Mouse (Mus musculus) frontal cortex, postnatal 25 days (tissue): ENCODE results near the gene Depdc5.
"Not testable (repeated sequence)": the region's sequence is repeated elsewhere in the genome, so short reads cannot be mapped to it uniquely, and the experiment has no call there.

Experiments
- DNase-seq, 2 experiments: peaks; one replicate each; pipeline ENCODE4 v3.0.0; 2022; ENCODE audit warnings: low spot score in 2 of 2

Gene Depdc5

GRCm38 (mm10) chr5:32907496-32907895 is 44.0 kb downstream of the Depdc5 start:
- DNase-seq: no peak

DNA sequence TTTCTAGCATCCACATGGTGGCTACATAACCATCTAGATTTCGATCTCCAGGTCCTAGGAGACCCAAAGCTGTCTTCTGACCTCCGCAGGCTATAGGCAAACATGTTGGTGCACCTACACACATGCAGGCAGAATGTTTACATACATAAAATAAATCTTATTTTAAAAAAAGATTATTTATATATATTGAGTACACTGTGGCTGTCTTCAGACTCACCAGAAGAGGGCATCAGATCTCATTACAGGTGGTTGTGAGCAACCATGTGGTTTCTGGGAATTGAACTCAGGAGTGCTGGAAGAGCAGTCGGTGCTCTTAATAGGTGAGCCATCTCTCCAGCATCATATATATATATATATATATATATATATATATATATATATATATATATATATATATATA is 50.6 kb downstream of the Depdc5 start:
- no peak for DNase-seq

GRCm38 (mm10) chr5:32919281-32919680 is 55.8 kb downstream of the Depdc5 start:
- not testable (repeated sequence) for DNase-seq

DNA sequence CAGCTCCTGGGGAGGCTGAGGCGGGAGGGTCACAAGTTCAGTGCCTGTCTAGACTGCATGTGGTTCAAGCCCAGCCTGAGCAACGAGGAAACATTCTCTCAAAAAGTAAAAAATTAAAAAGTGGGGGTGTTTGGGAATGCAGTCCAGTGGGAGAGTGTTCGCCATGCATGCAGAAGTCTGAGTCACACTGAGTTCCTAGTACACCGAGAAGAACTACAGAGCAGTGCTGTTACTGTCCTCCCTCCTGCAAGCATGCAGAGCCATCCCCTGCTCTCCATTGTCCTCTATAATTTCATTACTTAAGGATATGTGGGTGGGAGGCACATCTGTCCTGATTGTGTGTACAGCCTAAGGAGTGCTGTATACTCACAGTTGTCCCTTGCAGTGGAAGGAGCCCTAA is 59.4 kb downstream of the Depdc5 start:
- no peak for DNase-seq

GRCm38 (mm10) chr5:32930761-32931160 is 67.3 kb downstream of the Depdc5 start:
- no peak for DNase-seq

DNA sequence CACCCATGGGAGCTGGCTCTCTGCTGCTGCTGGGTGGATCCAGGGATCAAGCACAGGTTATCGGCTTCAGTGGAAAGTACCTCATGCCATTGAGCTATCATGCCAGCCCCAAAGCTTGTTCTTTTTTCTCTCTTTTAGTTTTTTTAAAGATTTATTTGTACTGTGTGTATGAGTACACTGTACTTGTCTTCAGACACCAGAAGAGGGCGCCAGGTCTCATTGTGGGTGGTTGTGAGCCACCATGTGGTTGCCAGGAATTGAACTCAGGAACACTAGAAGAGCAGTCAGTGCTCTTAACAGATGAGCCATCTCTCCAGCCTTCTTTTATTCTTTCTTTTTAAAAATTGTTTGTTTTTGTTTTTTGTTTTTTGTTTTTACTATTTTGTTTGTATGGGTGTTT is 71.2 kb downstream of the Depdc5 start:
- DNase-seq: no peak

GRCm38 (mm10) chr5:32940586-32940985 is 77.1 kb downstream of the Depdc5 start:
- DNase-seq: no peak

- no peak for DNase-seq
Measured at GRCm38 (mm10) chr5:32941209-32941924, 77.9 kb downstream of the Depdc5 start.

- no peak for DNase-seq
Measured at GRCm38 (mm10) chr5:32950077-32950476, 86.6 kb downstream of the Depdc5 start.

- DNase-seq: no peak
Measured at GRCm38 (mm10) chr5:32950702-32951274, 87.3 kb downstream of the Depdc5 start.

DNA sequence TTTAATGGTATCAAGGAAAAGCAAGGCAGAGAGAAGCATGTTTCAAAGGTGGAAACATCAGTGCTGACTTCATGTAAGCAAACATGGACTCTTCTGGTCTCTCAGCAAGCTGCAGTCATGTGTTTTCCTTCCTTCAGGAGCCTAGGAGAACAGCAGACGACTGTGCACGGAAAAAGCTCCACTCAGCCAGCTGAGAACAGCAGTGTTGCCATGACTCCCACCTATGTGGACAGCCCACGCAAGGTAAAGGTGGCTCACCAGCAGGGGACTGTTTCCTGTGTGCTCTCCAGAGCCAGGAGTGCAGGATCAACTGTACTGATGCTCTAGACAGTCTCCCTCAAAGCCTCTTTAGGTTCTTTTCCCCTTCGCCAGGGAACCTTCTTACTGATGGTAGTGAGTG is 92.2 kb downstream of the Depdc5 start:
- no peak for DNase-seq

DNA sequence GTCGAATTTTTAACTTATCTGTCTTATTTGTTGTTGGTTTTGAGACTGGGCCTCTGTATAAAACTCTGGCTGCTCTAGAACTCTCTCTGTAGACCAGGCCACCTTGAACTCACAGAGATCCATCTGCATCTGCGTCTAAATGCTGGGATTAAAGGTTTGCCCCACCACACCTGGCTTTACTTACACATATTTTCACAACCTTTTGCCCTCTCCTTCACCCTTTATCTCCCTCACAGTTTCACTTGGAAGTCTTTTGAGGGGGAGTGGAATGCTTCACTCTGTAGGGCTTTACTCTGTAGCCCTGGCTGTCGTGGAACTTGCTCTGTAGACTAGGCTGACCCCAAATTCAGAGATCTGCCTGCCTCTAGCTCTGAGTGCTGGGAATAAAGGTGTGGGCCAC is 98.1 kb downstream of the Depdc5 start:
- no peak for DNase-seq

DNA sequence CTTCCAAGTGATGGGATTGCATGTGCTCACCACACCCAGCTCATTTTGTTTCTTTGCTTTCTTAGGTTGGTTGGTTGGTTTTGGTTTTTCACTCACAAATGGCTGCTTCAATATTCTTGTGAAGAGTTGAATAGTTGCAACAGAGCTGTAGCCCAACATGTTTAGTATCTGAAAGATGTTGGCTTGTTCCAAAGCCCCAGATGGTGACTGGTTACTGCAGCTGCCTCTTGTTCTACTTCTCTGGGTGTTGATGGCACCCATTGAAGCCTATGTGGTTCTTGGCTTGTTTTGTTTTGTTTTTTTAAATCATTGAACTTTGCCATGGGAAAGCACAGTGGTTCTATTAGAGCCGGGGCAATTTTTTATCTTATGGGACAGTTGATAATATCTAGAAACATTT is 99.1 kb downstream of the Depdc5 start:
- DNase-seq: no peak

- DNase-seq: no peak
Measured at GRCm38 (mm10) chr5:32976541-32976940, 113.0 kb downstream of the Depdc5 start.

DNA sequence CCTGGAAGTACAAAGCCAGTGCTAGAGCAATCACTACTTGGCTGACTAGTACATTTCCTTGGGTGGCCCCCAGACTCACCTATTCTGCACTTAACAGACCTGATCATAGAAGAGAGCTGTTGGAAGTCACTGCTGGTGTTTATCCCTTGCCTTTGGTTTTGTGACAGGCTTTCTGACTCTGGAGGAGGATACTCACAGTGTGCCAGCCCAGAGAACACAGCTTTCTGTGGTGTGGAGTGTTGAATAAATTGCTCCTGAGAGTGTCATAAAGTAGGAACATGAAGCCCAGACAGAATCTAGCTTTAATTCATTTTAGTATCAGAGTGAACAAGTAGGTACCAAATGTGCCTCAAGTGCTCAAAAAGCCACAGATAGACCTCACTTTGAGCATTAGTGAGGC is 113.7 kb downstream of the Depdc5 start:
- DNase-seq: no peak

GRCm38 (mm10) chr5:32985379-32985778 is 121.9 kb downstream of the Depdc5 start:
- DNase-seq: no peak

DNA sequence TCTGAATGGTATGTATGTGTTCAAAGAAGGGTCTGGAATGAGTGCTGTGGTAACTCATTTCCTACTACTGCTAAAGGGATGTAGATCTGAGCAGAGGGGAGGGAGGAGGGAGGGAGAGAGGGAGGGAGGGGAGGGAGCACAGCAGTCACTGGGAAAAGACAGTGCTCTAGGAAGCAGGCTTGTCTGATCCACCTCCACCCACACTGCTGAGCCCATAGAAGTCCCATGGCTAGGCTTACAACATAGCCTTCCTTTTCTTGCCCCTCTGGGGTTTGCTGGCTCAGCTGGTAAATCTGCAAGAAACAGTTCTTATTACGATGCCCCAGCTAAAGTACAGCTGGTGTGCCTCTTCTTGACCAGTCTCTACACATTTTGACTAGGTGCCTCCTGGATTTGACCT is 124.4 kb downstream of the Depdc5 start:
- DNase-seq: no peak

DNA sequence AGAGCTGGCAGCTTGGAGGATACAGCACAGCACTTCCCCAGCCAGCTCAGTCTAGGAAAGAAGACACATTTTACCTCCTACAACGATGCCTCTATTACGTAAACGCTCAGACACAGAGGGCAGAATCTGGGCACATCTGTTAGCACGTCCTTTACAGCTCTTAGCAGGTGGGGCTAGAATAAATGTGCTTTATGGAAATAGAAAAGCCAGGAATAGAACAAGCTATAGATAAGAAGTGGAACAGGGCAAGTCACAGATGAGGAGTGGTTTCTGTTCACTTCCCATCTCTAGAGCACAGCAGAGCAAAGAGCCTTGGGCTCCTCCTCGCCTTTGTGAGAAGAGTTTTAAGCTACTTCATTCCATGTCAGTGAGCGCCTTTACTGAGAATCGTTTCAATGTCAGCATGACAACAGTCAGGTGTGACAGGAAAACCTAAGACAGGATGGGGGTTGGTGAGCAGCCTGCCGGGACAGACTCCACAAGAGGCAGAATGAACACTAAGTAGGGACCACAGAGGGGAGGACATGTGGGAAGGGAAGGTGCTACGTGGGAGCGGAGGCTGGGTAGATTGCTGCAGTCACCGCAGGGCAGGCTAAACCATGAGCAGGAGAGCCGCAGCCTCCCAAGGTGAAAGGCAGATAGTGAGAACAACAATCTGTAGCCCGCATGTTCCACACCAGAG is 126.6 kb downstream of the Depdc5 start:
- no peak for DNase-seq

- no peak for DNase-seq
Measured at GRCm38 (mm10) chr5:32991152-32991551, 127.7 kb downstream of the Depdc5 start.

GRCm38 (mm10) chr5:32994471-32994870 is 131.0 kb downstream of the Depdc5 start:
- DNase-seq: no peak

DNA sequence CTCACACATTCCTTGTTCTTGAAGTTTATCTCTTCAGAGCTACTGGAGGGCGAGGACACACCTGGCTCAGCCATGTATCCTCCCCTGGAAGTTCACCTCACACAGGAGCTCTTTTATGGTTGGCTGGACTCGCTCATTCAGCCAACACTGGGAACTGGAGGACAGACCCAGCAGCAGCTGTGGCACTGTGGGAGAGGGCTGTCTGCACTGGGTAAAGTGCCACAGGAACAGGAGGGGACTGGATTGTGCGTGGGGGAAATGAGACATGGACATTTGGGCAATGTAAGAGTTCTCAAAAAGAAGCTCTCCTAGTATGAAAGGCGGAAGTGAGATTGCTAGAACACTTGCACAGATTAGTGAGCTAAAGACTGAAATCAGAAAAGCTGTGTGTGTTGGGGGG is 132.3 kb downstream of the Depdc5 start:
- no peak for DNase-seq

- no peak for DNase-seq
Measured at GRCm38 (mm10) chr5:32996560-32996959, 133.1 kb downstream of the Depdc5 start.

GRCm38 (mm10) chr5:32997686-32998085 is 134.2 kb downstream of the Depdc5 start:
- DNase-seq: no peak
